Mouse (Mus musculus) hematopoietic stem cell, adult 5-6 weeks (primary cell): ENCODE measurements at regions not wholly inside any gene's neighbourhood (a gene's known extent, or its start where the extent isn't known, plus 50 kb on each side); places are given as distances from the start of the nearest gene placed in this dataset.

Experiments
- ATAC-seq, 2 experiments: fragments of 125-278 bp in 1 of 2; replicated peaks in 1 of 2; 2 replicates each; pipeline ENCODE4 v1.8.0; 2016 to 2017; ENCODE audit warnings: inconsistent platforms in 2 of 2, mild to moderate bottlenecking in 2 of 2, moderate number of reproducible peaks in 2 of 2, low read depth in 1 of 2, moderate TSS enrichment in 1 of 2; ENCODE audit not compliant: low FRiP score in 2 of 2, poor library complexity in 2 of 2, severe bottlenecking in 2 of 2, insufficient read depth in 1 of 2, low TSS enrichment in 1 of 2

DNA sequence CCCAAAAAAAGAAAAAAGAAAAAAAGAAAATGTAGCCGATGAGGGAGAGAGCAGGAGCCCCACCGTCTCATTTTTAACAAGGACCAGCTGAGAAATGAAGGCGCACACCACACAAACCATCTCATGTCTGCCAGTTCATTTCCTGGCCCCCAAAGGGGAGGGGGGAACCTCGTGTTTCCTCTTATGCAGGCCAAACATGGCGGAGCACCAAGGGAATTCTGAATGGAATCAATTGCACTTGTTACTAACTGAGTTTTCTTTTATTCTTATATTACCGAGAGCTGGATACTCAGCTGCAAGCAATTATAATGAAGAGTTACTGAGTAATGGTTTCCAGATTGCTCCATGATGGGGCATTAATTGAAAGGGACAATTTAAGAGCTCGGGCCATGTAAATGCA, 348.5 kb upstream of the Npvf start:
- no peak for ATAC-seq

DNA sequence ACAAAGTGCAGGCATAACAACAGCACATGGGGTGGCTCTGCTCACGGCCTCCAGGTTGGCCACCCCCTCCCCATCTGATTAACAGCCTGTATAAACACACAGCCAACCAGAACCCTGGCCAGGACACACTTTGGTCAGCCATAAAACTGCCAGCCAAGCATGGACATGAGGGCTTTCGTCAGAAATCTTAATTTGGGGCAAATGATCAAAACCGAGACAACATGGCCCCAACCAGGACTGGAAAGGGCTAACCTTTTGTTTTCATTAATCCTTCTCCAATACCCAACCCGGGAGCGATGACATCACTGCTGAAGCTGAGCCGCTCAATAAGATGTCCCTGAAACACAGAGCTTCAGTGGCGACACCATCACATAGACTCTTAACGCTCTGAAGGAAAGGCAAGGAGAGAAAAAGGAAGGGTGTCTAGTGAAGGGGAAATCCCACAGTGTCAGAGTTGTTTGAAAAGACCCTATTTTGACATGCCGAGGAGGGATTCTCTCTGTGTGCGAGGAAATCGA, 351.9 kb upstream of the Npvf start:
- ATAC-seq = no peak

DNA sequence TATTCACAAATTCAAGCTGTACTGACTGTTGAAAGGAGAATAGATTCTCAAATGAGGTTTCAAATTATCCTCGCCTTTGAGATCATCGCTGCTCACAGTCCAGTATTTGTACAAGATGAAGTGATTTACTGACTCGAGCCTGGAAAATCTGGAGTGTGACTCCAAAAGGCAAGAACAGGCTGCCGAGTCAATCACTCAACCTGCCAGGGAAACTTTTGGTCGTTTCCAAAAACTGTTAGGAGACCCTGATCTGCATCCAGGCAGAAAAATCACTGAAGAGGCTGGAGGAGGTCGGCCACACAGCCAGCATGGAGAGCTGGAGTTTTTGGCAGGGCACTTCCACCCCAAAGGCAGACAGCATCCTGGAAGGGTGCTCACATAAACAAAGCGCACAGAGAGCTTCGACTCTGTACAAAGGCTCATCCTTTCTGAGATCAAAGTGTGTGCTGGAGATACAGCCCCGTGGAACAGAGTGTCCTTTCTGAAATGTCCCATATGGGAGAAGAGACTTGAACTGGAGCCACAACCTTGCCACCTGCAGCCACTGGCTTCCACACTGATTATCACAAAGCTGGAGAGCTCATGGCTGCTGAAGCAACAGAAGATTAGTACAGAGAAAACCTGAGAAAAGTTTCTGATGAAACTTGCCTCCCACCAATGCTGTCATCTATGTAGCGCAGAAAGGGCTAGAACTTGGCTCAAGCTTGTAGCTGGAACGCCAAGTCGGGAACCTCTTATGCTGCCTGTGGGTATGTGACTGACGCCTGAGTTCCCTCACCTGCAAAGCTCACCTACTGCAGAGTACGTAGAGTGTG, 355.5 kb upstream of the Npvf start:
- no peak for ATAC-seq

DNA sequence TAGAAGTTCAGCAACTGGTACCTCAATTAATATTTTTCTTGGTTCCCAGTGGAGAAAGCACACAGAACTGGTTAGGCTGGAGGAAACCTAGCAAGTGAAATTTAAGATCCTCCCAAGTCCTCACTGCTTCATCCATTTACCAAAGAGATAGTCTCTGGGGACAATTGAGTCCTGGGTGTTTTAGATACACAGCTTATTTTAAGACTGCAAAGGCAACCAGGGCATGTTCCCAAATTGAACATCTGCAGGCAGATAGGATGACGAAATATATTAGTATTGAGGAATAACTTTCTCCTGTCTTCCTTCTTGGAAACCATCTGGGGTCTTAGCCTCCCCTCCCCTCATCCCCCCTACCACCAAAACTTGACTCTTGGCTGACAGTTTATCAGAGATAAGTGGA, 356.3 kb upstream of the Npvf start:
- no peak for ATAC-seq

DNA sequence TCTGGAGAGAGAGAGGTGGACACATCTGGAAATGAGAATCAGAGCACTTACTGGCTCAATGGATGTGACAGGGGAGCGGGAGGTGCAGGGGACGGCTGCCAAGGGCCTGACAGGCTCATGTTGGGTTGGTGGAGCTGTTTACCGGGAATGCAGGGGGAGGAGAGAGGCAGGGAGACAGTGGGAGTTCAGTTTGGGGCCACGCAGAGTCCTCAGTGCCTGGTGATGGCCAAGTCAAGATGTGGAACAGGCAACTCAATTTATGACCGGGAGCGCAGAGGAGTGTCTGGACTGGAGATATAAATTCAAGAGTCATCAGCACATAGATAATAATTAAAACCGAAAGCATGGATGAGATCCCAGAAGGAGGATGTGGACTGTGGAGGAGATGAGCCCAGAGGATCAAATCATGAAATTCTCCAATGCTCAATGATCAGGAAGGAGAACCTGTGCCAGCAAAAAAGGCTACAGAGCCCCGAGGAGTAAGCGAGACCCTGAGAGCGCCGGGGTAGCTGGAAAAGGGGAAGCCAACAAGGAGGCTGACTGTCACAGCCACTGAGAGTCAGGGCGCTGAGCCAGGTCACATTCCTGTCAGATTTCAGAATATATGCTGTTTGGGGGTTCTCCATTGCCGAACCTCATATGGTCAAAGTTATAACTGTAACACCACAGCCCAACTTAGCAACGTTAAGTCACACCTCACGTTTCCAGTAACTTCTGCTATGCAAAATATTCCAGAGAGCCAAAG, 358.0 kb upstream of the Npvf start:
- ATAC-seq = peak in 1 of 2 experiments; percentile 64; a peak in 2 of 4 replicates

DNA sequence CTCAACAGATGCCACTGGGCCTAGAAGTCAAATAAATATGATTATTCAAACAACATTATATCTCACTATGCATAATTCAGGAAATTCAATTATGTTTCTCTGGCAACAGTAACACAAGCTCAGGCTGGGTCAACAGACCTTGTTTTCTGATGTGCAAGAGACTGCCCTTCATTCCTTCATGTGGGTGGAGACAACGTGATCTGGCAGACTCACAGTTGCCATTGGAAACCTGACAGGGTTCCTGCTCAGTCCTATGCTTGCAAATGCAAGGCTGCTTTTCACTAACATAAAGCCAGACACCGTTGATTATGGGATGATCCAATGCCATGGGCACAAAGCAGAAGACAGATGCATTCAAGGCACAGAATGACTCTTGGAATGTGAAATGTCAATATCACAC, 361.5 kb upstream of the Npvf start:
- no peak for ATAC-seq

DNA sequence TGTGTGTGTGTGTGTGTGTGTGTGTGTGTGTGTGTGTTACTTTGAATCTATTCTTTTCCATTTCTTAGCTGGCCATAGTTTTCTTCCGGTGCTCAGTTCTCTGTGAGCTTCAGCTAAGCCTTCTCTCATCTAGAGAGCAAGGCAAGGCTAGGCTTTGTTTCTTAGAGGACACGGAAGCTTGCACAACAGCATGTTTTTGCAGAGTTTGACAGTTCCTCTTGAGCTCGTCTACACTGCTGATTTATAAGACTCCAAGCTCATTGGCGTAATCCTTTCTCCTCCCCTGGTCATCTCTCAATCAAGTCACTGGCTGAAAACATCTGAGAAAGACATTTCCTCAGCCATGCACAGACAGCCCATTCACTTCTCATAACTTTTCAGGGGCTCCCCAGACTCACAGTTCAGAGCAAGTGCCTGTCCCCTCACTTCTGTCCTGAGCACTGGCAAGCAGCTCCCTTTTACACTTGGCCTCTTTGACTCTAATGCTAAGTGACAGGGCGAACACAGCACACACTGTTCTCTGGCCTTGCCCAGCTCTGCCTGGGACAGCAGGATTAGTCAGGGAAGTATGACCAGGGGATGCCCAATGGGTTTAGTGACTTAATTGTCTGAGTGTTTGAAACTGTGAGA, 362.3 kb upstream of the Npvf start:
- ATAC-seq = no peak

DNA sequence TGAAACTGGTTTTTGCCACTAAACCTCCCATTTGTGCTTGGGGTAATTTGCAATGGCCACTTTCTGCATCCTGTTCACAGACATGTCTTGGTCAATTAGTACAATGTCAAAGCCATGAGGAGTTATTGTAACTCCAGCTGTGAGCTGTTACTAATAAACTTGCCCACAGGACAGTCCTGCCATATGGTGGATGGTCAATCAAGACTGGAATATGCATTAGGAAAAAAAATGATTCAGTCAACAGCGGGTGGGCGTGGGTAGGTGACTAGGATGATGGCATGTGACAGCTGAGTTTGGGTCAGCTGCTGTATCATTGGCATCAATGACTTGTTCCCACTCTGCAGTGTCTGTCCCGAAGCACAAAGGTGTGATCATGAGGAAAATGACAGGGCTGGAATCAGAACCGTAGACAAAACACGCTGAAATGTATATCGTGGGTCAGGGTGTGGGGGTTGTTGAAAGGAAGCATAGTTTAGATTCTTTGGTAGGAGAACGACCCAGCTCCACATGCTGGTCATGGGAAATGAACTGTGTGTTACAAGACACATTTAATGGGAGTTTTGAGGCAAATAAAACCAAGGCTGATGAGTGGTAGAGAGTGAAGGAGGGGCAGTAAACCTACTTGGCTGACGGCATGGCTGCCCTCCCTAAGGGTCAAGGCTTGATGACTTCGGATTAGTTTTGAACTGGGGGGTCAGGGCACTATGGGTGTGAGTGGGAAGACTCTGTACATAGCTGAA, 363.2 kb upstream of the Npvf start:
- ATAC-seq = no peak

DNA sequence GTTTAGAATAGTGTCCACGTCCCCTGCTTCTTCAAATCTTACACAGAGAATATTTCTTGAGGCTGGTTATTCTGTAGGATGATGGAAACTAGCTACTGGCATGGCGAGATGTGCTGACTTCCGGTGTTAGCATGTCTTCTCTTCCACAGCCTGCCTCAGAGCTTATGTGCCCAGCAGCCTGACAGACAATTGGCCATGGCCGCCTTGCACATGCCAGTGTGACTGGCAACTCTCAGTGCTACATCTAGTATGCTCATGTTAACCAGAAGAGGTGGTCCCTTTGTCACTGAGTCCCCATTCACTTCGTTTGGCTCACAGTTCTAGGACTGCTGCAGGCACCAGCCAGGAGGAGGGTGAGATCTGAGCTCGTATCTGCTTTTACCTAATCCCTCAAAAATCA, 367.0 kb upstream of the Npvf start:
- ATAC-seq = no peak

DNA sequence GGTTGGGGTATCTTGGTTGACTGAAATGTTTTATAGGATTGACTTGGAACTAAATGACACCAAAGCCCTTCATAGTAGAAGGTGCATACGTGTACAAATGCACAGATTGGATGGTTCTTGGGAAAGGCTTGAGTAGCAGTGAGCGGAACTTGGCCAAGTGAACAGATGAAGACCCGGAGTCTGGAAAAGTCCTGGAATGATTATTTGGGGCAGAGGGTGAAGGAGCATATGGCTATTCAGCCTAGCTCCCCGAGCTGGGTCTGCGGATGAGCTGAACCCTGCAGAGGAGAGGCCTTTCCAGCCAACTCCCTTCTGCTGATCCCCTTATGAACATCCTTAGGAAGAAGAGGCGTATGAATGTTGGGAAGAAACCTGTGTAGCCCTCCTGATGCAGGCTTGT, 369.1 kb upstream of the Npvf start:
- ATAC-seq = no peak

DNA sequence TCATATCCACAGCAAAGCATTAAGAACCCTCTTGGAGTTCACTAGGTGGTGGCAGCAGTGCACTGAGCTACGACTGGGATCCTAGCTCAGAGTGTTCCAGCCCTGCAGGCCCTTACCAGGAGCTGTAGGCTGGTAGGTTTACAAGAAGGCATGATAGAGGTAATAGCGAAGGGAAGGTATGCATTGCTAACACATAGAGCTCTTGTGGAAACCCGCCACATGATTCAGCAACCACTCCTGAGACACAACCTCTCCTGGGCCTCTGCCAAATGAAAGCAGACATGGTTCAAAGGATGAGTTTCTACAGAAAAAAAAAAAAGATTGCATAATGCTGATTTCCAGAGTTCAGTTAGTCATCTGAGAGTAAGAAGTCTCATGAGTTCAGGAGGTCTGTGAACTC, 370.5 kb upstream of the Npvf start:
- no peak for ATAC-seq

DNA sequence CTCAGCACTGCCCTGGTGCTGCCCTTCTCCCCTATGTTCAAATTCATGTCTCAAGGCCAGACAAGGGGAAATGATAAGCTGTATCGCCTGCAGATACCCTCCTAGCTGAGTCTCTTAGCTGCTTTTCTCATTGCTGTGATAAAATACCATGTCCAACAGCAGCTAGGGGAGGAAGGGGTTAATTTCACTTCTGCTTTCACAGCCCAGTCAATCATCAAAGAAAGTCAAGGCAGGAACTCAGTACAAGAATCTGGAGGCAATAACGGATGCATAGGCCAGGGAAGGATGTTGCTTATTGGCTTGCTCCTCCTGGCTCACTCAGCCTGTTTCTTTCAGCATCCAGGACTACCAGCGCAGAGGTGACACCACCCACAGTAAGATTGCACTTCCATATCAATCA, 371.2 kb upstream of the Npvf start:
- ATAC-seq = no peak

DNA sequence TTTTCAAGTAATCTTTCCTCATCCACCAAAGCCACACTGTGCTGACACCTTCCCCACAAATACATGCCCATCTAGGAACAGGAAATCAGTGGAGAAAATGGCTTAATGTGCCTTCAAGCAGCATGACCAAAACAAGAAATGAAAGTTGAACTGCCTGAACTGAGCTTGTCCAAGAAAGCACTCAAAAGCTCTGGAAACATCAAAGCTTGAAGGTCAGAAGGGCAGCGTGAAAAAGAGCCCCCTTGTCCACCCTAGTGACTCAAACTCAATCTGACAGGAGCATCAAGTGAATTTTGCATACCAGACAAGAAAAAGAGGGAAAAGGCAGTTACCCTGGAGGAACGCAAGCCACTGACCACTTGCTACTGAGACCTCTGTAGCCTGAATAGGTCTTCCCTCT, 373.1 kb upstream of the Npvf start:
- ATAC-seq = no peak

DNA sequence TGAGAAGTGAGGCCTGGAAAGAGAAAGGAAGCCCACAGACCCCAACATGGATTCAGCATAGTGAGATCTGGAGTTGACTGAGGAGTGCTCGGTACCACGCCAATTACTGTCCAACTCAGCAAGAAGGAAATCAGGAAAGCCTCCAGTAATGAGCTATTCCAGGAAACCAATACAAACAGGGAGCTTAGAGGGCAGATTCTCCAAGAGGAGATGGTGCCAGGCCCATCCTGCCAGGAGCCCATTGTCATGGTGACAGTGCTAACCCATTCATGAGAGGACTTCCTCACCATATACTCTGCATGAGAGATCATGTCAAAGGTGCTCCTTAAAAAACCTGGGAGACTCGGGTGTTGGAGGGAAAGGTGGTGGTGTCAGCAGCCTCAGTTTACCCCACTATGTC, 375.3 kb upstream of the Npvf start:
- ATAC-seq = no peak

DNA sequence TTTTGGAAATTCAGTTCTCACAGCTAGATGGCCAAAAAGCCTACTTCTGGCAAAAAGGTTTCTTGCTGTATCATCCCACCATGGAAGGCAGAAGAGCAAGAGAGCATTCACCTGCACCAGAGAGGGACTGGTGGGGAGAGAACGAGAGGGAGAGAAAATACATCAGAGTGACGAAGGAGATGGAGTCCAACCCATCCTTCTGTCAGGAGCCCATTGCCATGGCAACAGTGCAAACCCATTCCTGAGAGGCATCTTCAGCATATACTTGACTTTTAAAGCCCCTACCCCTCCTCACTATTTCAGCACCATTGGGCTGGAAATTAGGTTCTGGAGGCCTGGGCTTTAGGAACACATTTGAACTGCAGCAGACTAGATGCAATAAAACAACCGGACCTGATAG, 375.7 kb upstream of the Npvf start:
- no peak for ATAC-seq

DNA sequence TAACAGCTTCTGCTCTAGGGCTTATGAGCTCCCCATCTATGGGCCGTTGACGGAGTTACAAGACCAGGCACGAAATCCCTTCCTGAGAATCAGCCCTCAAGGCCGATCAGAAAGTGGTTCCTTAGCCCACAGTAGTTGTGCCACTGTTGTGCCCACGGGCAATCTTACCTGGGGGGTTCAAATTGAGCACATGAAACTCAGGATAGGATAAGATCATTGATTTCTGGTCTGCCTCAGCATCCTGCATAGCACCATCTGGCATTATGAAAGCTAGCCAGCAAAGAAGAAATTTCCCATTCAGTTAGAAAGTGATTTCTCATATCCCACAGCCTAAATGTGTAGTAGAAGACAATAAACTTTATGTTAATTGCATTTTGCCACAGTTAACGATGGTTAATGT, 379.6 kb upstream of the Npvf start:
- no peak for ATAC-seq

DNA sequence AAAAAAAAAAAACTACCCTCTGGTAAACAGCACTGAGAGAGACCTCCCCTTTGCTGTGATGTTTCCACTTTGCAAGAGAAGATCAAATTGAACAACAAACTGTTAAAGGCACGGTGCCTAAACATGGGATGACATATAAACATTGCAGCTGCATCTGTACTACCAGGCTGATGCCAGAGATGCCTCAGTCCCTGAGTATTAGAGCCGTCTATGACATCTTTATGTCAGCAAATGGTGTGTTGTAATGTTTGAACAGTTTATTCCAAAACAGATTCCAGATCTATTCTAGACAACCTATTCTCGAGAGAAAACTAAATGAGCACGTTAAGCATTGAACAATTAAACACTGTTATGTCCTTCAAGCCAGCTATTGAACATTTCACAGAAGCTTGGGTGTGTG, 381.8 kb upstream of the Npvf start:
- ATAC-seq = no peak

DNA sequence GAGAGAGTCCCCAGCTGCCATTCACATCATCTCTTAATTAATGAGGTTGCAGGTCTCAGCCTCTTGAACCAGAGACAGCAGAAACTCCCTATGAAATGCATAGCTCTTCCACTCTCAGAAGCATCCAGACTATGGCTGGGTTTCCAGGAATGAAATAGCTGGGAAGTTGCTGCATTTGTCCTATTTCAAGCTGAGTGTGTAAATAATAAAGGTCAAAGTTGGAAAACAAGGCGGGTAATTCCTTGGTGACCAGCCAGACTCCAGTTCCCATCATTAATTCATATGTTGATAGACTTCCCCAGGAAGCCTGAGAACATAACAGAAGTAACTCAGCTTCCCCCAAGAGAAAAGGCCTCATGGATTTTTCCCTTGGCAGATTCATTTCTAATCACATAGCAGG, 382.3 kb upstream of the Npvf start:
- no peak for ATAC-seq
